Mouse (Mus musculus): ENCODE results near the gene Rela. TPM values are rescaled to one million over a fixed set of nuclear protein-coding genes. Genes with fewer than 3 reads are reported as not detected.

The Rela gene
- polyA plus RNA-seq, 1 experiment from 2014 or later, result 43.9 TPM

GRCm38 (mm10) chr19:5646731-5647330 is 9.5 kb downstream of the Rela start:
- Histone ChIP-seq H3K27me3 (replicated peaks; ENCODE audit: control insufficient read depth, insufficient read depth, low read length) (no peaks in the 10 kb centered on the region), H3K9me3 (ENCODE audit: control insufficient read depth, low read length) (no peaks in the 10 kb centered on the region), H3K9ac (ENCODE audit: low read depth, low read length) (no peak overlapping the region), H3K36me3 (ENCODE audit: control insufficient read depth, insufficient read depth, low read length) (peaks cover 30% of the 10 kb centered on the region), H3K4me3 (ENCODE audit: low read length) (no peak overlapping the region), H3K27ac (ENCODE audit: low read length) (no peak overlapping the region), H3K4me2 (ENCODE audit: low read depth, low read length) (no peak overlapping the region), H3K4me1 (ENCODE audit: control insufficient read depth, insufficient read depth, low read length) (peaks cover 12% of the 10 kb centered on the region)
- WGBS, result 90% methylated on average over 8 of the region's 8 CpGs
- ATAC-seq, result no peak

GRCm38 (mm10) chr19:5647791-5648190 is 10.5 kb downstream of the Rela start:
- Histone ChIP-seq H3K36me3 (ENCODE audit: control insufficient read depth, insufficient read depth, low read length) (peaks cover 29% of the 10 kb centered on the region), H3K4me3 (ENCODE audit: low read length) (no peak overlapping the region), H3K9me3 (ENCODE audit: control insufficient read depth, low read length) (no peaks in the 10 kb centered on the region), H3K27ac (ENCODE audit: low read length) (no peak overlapping the region; the same call in 1 of the 2 replicates), H3K4me1 (ENCODE audit: control insufficient read depth, insufficient read depth, low read length) (peaks cover 12% of the 10 kb centered on the region), H3K4me2 (ENCODE audit: low read depth, low read length) (no peak overlapping the region), H3K27me3 (replicated peaks; ENCODE audit: control insufficient read depth, insufficient read depth, low read length) (no peaks in the 10 kb centered on the region), H3K9ac (ENCODE audit: low read depth, low read length) (peak overlapping the region; percentile 57; the same call in 1 of the 2 replicates)
- WGBS, result 91% methylated on average over 6 of the region's 6 CpGs
- no peak for ATAC-seq

DNA sequence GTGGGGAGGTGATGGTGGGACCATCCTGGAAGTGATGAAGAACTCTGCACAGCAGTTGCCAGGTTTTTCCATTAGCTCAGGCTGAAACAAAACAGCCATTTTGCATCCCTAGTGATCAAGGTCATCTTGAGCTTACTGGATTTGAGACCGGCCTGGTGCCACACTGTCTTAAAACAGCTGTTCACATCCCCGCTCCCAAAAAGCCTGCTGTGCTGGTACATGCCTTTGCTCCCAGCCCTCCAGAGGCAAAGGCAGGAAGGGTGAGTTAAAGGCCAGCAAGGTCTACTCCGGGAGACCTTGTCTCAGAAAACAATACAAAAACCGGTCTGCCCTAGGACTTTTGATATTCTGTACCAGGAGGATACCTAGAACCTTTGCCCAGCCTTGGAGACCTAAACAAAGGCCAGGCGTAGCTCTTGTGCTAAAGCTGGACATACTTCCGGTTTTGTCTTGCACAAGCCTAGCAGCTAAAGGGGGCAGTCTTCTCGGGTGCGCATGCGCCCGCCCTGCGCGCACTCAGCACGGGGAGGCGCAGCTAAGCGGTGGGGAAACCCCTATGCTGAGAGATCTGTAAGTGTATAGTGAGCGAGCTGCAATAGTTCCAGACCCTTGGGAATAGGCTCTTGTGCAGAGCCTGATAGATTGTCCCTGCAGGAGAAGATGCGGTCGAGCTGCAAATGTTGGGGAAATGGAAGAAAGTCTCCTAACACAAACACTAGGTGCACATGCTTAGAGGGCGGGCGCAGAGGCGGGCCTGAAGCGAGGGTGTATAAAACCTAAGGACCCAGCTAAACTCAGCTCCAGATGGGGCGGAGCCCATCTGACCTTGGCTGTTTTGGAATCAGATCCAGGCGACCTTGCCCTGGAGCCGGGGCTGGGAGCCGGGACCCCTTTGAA is 11.4 kb downstream of the Rela start:
- Histone ChIP-seq H3K9ac (ENCODE audit: low read depth, low read length) (peak overlapping the region; percentile 57), H3K27ac (ENCODE audit: low read length) (peak overlapping the region; percentile 79), H3K4me1 (ENCODE audit: control insufficient read depth, insufficient read depth, low read length) (peaks cover 13% of the 10 kb centered on the region), H3K9me3 (ENCODE audit: control insufficient read depth, low read length) (no peaks in the 10 kb centered on the region), H3K36me3 (ENCODE audit: control insufficient read depth, insufficient read depth, low read length) (peaks cover 26% of the 10 kb centered on the region), H3K4me2 (ENCODE audit: low read depth, low read length) (peak overlapping the region; percentile 57), H3K4me3 (ENCODE audit: low read length) (peak overlapping the region; percentile 40), H3K27me3 (replicated peaks; ENCODE audit: control insufficient read depth, insufficient read depth, low read length) (no peaks in the 10 kb centered on the region)
- 6% methylated on average over 26 of the region's 26 CpGs for WGBS
- ATAC-seq, result peak; percentile 93

DNA sequence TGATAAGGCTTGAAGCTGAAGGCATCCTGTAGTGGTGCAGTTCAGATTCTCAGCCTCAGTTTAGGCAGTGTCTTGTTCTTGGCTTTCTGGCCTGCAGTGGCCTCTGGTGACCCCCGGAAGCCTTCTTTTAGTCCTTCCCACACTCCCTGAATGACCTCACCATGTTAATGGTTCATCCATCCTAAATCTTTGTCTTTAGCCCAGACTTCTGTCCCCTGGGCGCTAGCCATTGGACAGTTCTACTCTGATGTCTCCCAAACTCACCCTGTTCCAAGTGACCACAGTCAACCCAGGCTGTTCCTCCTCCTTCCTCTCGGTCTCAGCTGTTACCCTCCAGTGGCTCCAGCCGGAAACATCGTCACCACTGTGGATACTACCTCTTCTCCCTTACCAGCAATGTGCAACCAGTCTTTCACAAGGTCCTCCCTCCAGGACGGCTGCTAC is 12.0 kb downstream of the Rela start:
- Histone ChIP-seq H3K9me3 (ENCODE audit: control insufficient read depth, low read length) (no peaks in the 10 kb centered on the region), H3K4me1 (ENCODE audit: control insufficient read depth, insufficient read depth, low read length) (peaks cover 17% of the 10 kb centered on the region), H3K9ac (ENCODE audit: low read depth, low read length) (peak overlapping the region; percentile 57), H3K4me2 (ENCODE audit: low read depth, low read length) (peak overlapping the region; percentile 57), H3K27ac (ENCODE audit: low read length) (peak overlapping the region; percentile 79), H3K4me3 (ENCODE audit: low read length) (peak overlapping the region; percentile 40), H3K27me3 (replicated peaks; ENCODE audit: control insufficient read depth, insufficient read depth, low read length) (no peaks in the 10 kb centered on the region), H3K36me3 (ENCODE audit: control insufficient read depth, insufficient read depth, low read length) (peaks cover 22% of the 10 kb centered on the region)
- 64% methylated on average over 6 of the region's 6 CpGs for WGBS
- no peak for ATAC-seq

DNA sequence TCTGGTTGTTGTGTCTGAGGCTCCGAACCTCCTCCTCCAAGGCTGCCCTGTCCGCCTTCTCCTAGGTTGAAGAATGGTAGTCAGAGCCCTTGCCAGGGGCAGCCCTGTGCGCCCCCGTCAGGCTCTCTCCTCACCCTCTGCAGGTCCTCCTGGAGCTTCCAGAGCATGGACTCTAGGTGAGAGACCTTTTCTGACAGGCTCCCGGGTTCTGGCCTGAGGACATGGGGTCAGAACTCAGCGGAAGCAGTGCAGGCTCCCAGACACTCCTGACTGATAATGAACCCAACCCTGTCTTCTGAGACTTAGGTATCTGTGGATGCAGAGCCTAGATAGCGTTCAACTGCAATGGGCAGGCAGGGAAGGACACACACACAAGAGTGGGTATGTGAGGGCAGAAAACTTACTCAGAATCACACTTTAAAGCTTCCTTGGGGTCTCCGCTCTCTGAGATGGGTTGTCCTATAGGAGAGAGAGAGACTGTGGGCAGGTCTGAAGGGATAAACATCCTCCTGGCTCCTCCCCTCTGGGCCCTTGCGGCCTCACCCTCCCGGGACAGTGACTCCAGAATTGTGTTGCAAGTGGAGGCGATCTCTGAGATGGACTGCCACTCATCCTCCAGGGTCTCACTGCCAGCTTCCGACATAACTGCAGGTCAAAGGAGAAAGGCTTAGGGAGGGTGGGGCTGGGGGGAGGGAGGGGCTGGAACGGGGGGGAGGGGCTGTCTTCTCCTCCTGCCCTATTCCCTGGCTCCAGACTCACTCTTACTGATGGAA is 14.4 kb downstream of the Rela start:
- Histone ChIP-seq H3K27ac (ENCODE audit: low read length) (no peak overlapping the region), H3K4me3 (ENCODE audit: low read length) (no peak overlapping the region), H3K9ac (ENCODE audit: low read depth, low read length) (no peak overlapping the region), H3K4me1 (ENCODE audit: control insufficient read depth, insufficient read depth, low read length) (peaks cover 22% of the 10 kb centered on the region), H3K27me3 (replicated peaks; ENCODE audit: control insufficient read depth, insufficient read depth, low read length) (no peaks in the 10 kb centered on the region), H3K9me3 (ENCODE audit: control insufficient read depth, low read length) (no peaks in the 10 kb centered on the region), H3K4me2 (ENCODE audit: low read depth, low read length) (no peak overlapping the region), H3K36me3 (ENCODE audit: control insufficient read depth, insufficient read depth, low read length) (peaks cover 11% of the 10 kb centered on the region)
- no peak for ATAC-seq
- WGBS, result 72% methylated on average over 13 of the region's 13 CpGs

- no peak for ATAC-seq
- no peak overlapping the region for H3K9ac ChIP-seq (ENCODE audit: low read depth, low read length)
- H3K27me3 ChIP-seq (replicated peaks; ENCODE audit: control insufficient read depth, insufficient read depth, low read length), result no peaks in the 10 kb centered on the region
- H3K4me2 ChIP-seq (ENCODE audit: low read depth, low read length), result no peak overlapping the region
- no peaks in the 10 kb centered on the region for H3K9me3 ChIP-seq (ENCODE audit: control insufficient read depth, low read length)
- peaks cover 22% of the 10 kb centered on the region for H3K4me1 ChIP-seq (ENCODE audit: control insufficient read depth, insufficient read depth, low read length)
- WGBS, result 76% methylated on average over 6 of the region's 6 CpGs
- no peak overlapping the region for H3K4me3 ChIP-seq (ENCODE audit: low read length)
- 0 out of 2 replicates have a peak, but pooled peaks cover 3% of the 10 kb centered on the region for H3K36me3 ChIP-seq (ENCODE audit: control insufficient read depth, insufficient read depth, low read length)
- no peak overlapping the region for H3K27ac ChIP-seq (ENCODE audit: low read length)
Observed at GRCm38 (mm10) chr19:5652570-5652969, 15.3 kb downstream of the Rela start.

DNA sequence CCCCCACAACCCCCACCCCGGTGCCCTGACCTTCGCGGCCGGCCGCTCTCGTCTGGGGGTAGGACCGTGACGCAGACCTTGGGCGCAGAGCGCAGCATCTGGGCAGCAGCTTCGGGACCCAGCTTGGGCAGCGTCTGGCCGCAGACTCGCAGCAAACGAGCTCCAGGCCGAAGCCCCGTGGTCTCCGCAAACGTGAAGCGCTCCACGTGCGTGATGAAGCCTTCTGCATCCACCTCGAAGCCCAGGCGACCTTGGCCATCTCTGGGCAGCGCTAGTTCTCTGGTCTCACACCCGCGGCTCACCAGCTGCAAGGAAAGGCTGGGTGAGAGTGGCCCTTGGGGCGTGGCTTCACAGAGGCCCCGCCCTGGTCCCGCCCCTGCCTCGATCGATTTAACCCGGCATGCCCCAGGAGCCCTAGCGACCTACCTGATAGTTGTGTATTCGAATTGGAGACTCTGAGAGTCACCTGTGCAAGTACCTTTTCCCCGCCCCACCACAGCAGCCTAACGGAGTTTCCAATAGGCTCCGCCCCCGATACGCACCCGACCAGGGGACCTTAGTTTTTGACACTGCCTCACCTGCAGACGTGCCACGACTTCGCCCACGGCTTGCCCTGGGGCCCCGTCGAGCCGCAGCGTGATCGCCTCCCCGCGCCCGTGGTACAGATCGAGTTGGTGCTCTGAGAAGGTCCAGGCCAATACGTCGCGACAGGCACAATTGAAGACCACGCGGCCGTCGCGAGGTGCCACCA is 16.9 kb downstream of the Rela start:
- Histone ChIP-seq H3K27ac (ENCODE audit: low read length) (no peak overlapping the region), H3K9me3 (ENCODE audit: control insufficient read depth, low read length) (no peaks in the 10 kb centered on the region), H3K4me2 (ENCODE audit: low read depth, low read length) (peak overlapping the region; percentile 68), H3K27me3 (replicated peaks; ENCODE audit: control insufficient read depth, insufficient read depth, low read length) (no peaks in the 10 kb centered on the region), H3K4me3 (ENCODE audit: low read length) (peak overlapping the region; percentile 44), H3K9ac (ENCODE audit: low read depth, low read length) (peak overlapping the region; percentile 54), H3K4me1 (ENCODE audit: control insufficient read depth, insufficient read depth, low read length) (peaks cover 15% of the 10 kb centered on the region), H3K36me3 (ENCODE audit: control insufficient read depth, insufficient read depth, low read length) (peaks cover 3% of the 10 kb centered on the region; the same call in 1 of the 2 replicates)
- WGBS, result 12% methylated on average over 62 of the region's 62 CpGs
- ATAC-seq, result peak; percentile 88

GRCm38 (mm10) chr19:5654720-5655298 is 17.5 kb downstream of the Rela start:
- peaks cover 10% of the 10 kb centered on the region for H3K4me1 ChIP-seq (ENCODE audit: control insufficient read depth, insufficient read depth, low read length)
- 23% methylated on average over 43 of the region's 43 CpGs for WGBS
- H3K9ac ChIP-seq (ENCODE audit: low read depth, low read length), result peak overlapping the region; percentile 54
- peak overlapping the region; percentile 44 for H3K4me3 ChIP-seq (ENCODE audit: low read length)
- H3K9me3 ChIP-seq (ENCODE audit: control insufficient read depth, low read length), result no peaks in the 10 kb centered on the region
- no peaks in the 10 kb centered on the region for H3K27me3 ChIP-seq (replicated peaks; ENCODE audit: control insufficient read depth, insufficient read depth, low read length)
- H3K4me2 ChIP-seq (ENCODE audit: low read depth, low read length), result peak overlapping the region; percentile 68
- peak; percentile 9; the same call in 1 of the 2 replicates for ATAC-seq
- no peak overlapping the region for H3K27ac ChIP-seq (ENCODE audit: low read length)
- peaks cover 6% of the 10 kb centered on the region; the same call in 1 of the 2 replicates for H3K36me3 ChIP-seq (ENCODE audit: control insufficient read depth, insufficient read depth, low read length)

All from intestine, embryonic 16.5 days (tissue).